Mouse (Mus musculus) G1E-ER4 (cell line): Measurements from ENCODE around the gene Zfp629. TPM values are rescaled to one million over a fixed set of nuclear protein-coding genes. Genes with fewer than 3 reads are reported as not detected.

Experiments used
- GATA1 ChIP-seq: IDR thresholded peaks from one replicate; pipeline ENCODE4 v1.8.0; 2012; ENCODE audit warnings: low read length, inconsistent platforms
- polyA plus RNA-seq: library from polyadenylated mRNA; stranded (reverse); fragments of >175 nt; gene quantifications from 2 replicates; pipeline ENCODE4 v1.2.3, GENCODE M21; 2012

Zfp629 gene
- polyA plus RNA-seq, 1 experiment = 21.6 TPM

GRCm38 (mm10) chr7:127626039-127626438, 10.4 kb upstream of the Zfp629 start:
- TF ChIP-seq GATA1 = no peak

GRCm38 (mm10) chr7:127617962-127618361, 2.4 kb upstream of the Zfp629 start:
- no peak for TF ChIP-seq GATA1

- no peak for TF ChIP-seq GATA1
Measured at GRCm38 (mm10) chr7:127616881-127617280, 1.3 kb upstream of the Zfp629 start.

- no peak for TF ChIP-seq GATA1
Measured at GRCm38 (mm10) chr7:127616336-127616735, 739 bp upstream of the Zfp629 start.

GRCm38 (mm10) chr7:127614511-127614890, 1.1 kb downstream of the Zfp629 start:
- TF ChIP-seq GATA1 = no peak

- no peak for TF ChIP-seq GATA1
Measured at GRCm38 (mm10) chr7:127614091-127614490, 1.5 kb downstream of the Zfp629 start.

- TF ChIP-seq GATA1 = no peak
Measured at GRCm38 (mm10) chr7:127613501-127613900, 2.1 kb downstream of the Zfp629 start.

GRCm38 (mm10) chr7:127611561-127611960, 4.0 kb downstream of the Zfp629 start:
- no peak for TF ChIP-seq GATA1

- no peak for TF ChIP-seq GATA1
Measured at GRCm38 (mm10) chr7:127611011-127611410, 4.6 kb downstream of the Zfp629 start.

- no peak for TF ChIP-seq GATA1
Measured at GRCm38 (mm10) chr7:127607150-127607549, 8.4 kb downstream of the Zfp629 start.

- TF ChIP-seq GATA1 = no peak
Measured at GRCm38 (mm10) chr7:127604256-127604655, 11.3 kb downstream of the Zfp629 start.

- no peak for TF ChIP-seq GATA1
Measured at GRCm38 (mm10) chr7:127602903-127603302, 12.7 kb downstream of the Zfp629 start.

- TF ChIP-seq GATA1 = no peak
Measured at GRCm38 (mm10) chr7:127601735-127602134, 13.9 kb downstream of the Zfp629 start.

GRCm38 (mm10) chr7:127600612-127601011, 15.0 kb downstream of the Zfp629 start:
- no peak for TF ChIP-seq GATA1

- TF ChIP-seq GATA1 = no peak
Measured at GRCm38 (mm10) chr7:127596747-127597146, 18.9 kb downstream of the Zfp629 start.

GRCm38 (mm10) chr7:127592575-127592974, 23.0 kb downstream of the Zfp629 start:
- no peak for TF ChIP-seq GATA1

GRCm38 (mm10) chr7:127591108-127591507, 24.5 kb downstream of the Zfp629 start:
- TF ChIP-seq GATA1 = no peak

- TF ChIP-seq GATA1 = no peak
Measured at GRCm38 (mm10) chr7:127589637-127590036, 26.0 kb downstream of the Zfp629 start.
